Mouse (Mus musculus) skeletal muscle tissue, adult 2 months (tissue): ENCODE results near the gene Ciao2b.
"Not testable (repeated sequence)": the region's sequence is repeated elsewhere in the genome, so short reads cannot be mapped to it uniquely, and the experiment has no call there.

Experiments used
- DNase-seq: peaks from one replicate; pipeline ENCODE4 v3.0.0-alpha.2; 2012; ENCODE audit warnings: low read depth, low spot score

Gene Ciao2b

GRCm38 (mm10) chr8:104641426-104642323 is at the start of gene Ciao2b:
Gene Ciao2b, minus strand, starts transcription at chr8:104641965.
- DNase-seq = peak; percentile 76

GRCm38 (mm10) chr8:104688433-104688832 is 46.7 kb upstream of the Ciao2b start:
- DNase-seq = no peak

GRCm38 (mm10) chr8:104655614-104656013 is 13.8 kb upstream of the Ciao2b start:
- DNase-seq = no peak

GRCm38 (mm10) chr8:104654984-104655383 is 13.2 kb upstream of the Ciao2b start:
- DNase-seq = peak; percentile 75

- not testable (repeated sequence) for DNase-seq
These were observed 2.4 kb upstream of the Ciao2b start for GRCm38 (mm10) chr8:104644187-104644586.

GRCm38 (mm10) chr8:104642324-104642654 is 524 bp upstream of the Ciao2b start:
- no peak for DNase-seq

- DNase-seq = no peak
These were observed 864 bp downstream of the Ciao2b start for GRCm38 (mm10) chr8:104640831-104641370.

GRCm38 (mm10) chr8:104640241-104640640 is 1.5 kb downstream of the Ciao2b start:
- DNase-seq = no peak

- DNase-seq = no peak
These were observed 3.8 kb downstream of the Ciao2b start for GRCm38 (mm10) chr8:104638010-104638409.

- DNase-seq = peak; percentile 42
These were observed 6.6 kb downstream of the Ciao2b start for GRCm38 (mm10) chr8:104635004-104635710.

- DNase-seq = peak; percentile 52
These were observed 8.5 kb downstream of the Ciao2b start for GRCm38 (mm10) chr8:104633156-104633744.

- no peak for DNase-seq
These were observed 9.3 kb downstream of the Ciao2b start for GRCm38 (mm10) chr8:104632486-104632885.

GRCm38 (mm10) chr8:104631975-104632374 is 9.8 kb downstream of the Ciao2b start:
- DNase-seq = no peak

- DNase-seq = no peak
These were observed 10.6 kb downstream of the Ciao2b start, which contains the start of gene Rrad for GRCm38 (mm10) chr8:104630981-104631663. Gene Rrad, minus strand, starts transcription at chr8:104631327.

- no peak for DNase-seq
These were observed 11.2 kb downstream of the Ciao2b start for GRCm38 (mm10) chr8:104630574-104630973.

GRCm38 (mm10) chr8:104630111-104630479 is 11.7 kb downstream of the Ciao2b start:
- no peak for DNase-seq

- DNase-seq = peak; percentile 51
These were observed 12.3 kb downstream of the Ciao2b start for GRCm38 (mm10) chr8:104629306-104630110.

- DNase-seq = no peak
These were observed 13.4 kb downstream of the Ciao2b start for GRCm38 (mm10) chr8:104628402-104628801.

GRCm38 (mm10) chr8:104627065-104627740 is 14.6 kb downstream of the Ciao2b start:
- DNase-seq = no peak

- DNase-seq = no peak
These were observed 17.6 kb downstream of the Ciao2b start, which contains the start of gene Cdh16 for GRCm38 (mm10) chr8:104624161-104624560. Gene Cdh16, minus strand, starts transcription at chr8:104624396.
